Mouse (Mus musculus): ENCODE results near the gene Il16. TPM values are rescaled to one million over a fixed set of nuclear protein-coding genes. Genes with fewer than 3 reads are reported as not detected.

The Il16 gene
- polyA plus RNA-seq, 1 experiment = 0.47 TPM

GRCm38 (mm10) chr7:83737914-83738490 lies 7.5 kb downstream of the Il16 start:
- Histone ChIP-seq H3K4me3 (ENCODE audit: insufficient read depth, low read length) (no peak overlapping the region), H3K4me1 (ENCODE audit: control insufficient read depth, insufficient read depth, low read length) (peaks cover 5% of the 10 kb centered on the region), H3K27ac (ENCODE audit: insufficient read depth, low read length) (no peak overlapping the region)
- no peak for TF ChIP-seq POLR2A (IDR thresholded peaks at IDR 0.05; ENCODE audit: low read depth, low read length)
- no peak for TF ChIP-seq CTCF (IDR thresholded peaks at IDR 0.05; ENCODE audit: borderline replicate concordance, insufficient read depth, low read length)

GRCm38 (mm10) chr7:83736341-83737115 lies 9.0 kb downstream of the Il16 start:
- peaks cover 5% of the 10 kb centered on the region for H3K4me1 ChIP-seq (ENCODE audit: control insufficient read depth, insufficient read depth, low read length)
- TF ChIP-seq CTCF (IDR thresholded peaks at IDR 0.05; ENCODE audit: borderline replicate concordance, insufficient read depth, low read length) (no peak), POLR2A (IDR thresholded peaks at IDR 0.05; ENCODE audit: low read depth, low read length) (no peak)
- no peak overlapping the region for H3K4me3 ChIP-seq (ENCODE audit: insufficient read depth, low read length)
- no peak overlapping the region for H3K27ac ChIP-seq (ENCODE audit: insufficient read depth, low read length)

- H3K4me3 ChIP-seq (ENCODE audit: insufficient read depth, low read length) = no peak overlapping the region
- no peak overlapping the region for H3K27ac ChIP-seq (ENCODE audit: insufficient read depth, low read length)
- TF ChIP-seq POLR2A (IDR thresholded peaks at IDR 0.05; ENCODE audit: low read depth, low read length) (no peak), CTCF (IDR thresholded peaks at IDR 0.05; ENCODE audit: borderline replicate concordance, insufficient read depth, low read length) (no peak)
- peaks cover 5% of the 10 kb centered on the region for H3K4me1 ChIP-seq (ENCODE audit: control insufficient read depth, insufficient read depth, low read length)
Measured at GRCm38 (mm10) chr7:83735108-83735781, 10.3 kb downstream of the Il16 start.

- no peak overlapping the region for H3K4me3 ChIP-seq (ENCODE audit: insufficient read depth, low read length)
- H3K27ac ChIP-seq (ENCODE audit: insufficient read depth, low read length) = no peak overlapping the region
- peaks cover 5% of the 10 kb centered on the region for H3K4me1 ChIP-seq (ENCODE audit: control insufficient read depth, insufficient read depth, low read length)
- no peak for TF ChIP-seq POLR2A (IDR thresholded peaks at IDR 0.05; ENCODE audit: low read depth, low read length)
- no peak for TF ChIP-seq CTCF (IDR thresholded peaks at IDR 0.05; ENCODE audit: borderline replicate concordance, insufficient read depth, low read length)
Measured at GRCm38 (mm10) chr7:83734671-83735082, 10.8 kb downstream of the Il16 start.

GRCm38 (mm10) chr7:83734246-83734645 lies 11.3 kb downstream of the Il16 start:
- Histone ChIP-seq H3K27ac (ENCODE audit: insufficient read depth, low read length) (no peak overlapping the region), H3K4me3 (ENCODE audit: insufficient read depth, low read length) (no peak overlapping the region), H3K4me1 (ENCODE audit: control insufficient read depth, insufficient read depth, low read length) (peaks cover 5% of the 10 kb centered on the region)
- TF ChIP-seq CTCF (IDR thresholded peaks at IDR 0.05; ENCODE audit: borderline replicate concordance, insufficient read depth, low read length) (no peak), POLR2A (IDR thresholded peaks at IDR 0.05; ENCODE audit: low read depth, low read length) (no peak)

- Histone ChIP-seq H3K4me3 (ENCODE audit: insufficient read depth, low read length) (no peak overlapping the region), H3K4me1 (ENCODE audit: control insufficient read depth, insufficient read depth, low read length) (no peaks in the 10 kb centered on the region; the same call in 1 of the 2 replicates), H3K27ac (ENCODE audit: insufficient read depth, low read length) (no peak overlapping the region)
- no peak for TF ChIP-seq CTCF (IDR thresholded peaks at IDR 0.05; ENCODE audit: borderline replicate concordance, insufficient read depth, low read length)
- no peak for TF ChIP-seq POLR2A (IDR thresholded peaks at IDR 0.05; ENCODE audit: low read depth, low read length)
Measured at GRCm38 (mm10) chr7:83732781-83733180, 12.7 kb downstream of the Il16 start.

GRCm38 (mm10) chr7:83731961-83732666 lies 13.4 kb downstream of the Il16 start:
- H3K4me3 ChIP-seq (ENCODE audit: insufficient read depth, low read length) = no peak overlapping the region
- H3K4me1 ChIP-seq (ENCODE audit: control insufficient read depth, insufficient read depth, low read length) = no peaks in the 10 kb centered on the region; the same call in 1 of the 2 replicates
- TF ChIP-seq CTCF (IDR thresholded peaks at IDR 0.05; ENCODE audit: borderline replicate concordance, insufficient read depth, low read length) = no peak
- no peak for TF ChIP-seq POLR2A (IDR thresholded peaks at IDR 0.05; ENCODE audit: low read depth, low read length)
- H3K27ac ChIP-seq (ENCODE audit: insufficient read depth, low read length) = no peak overlapping the region

GRCm38 (mm10) chr7:83731297-83731696 lies 14.2 kb downstream of the Il16 start:
- H3K27ac ChIP-seq (ENCODE audit: insufficient read depth, low read length) = no peak overlapping the region
- H3K4me3 ChIP-seq (ENCODE audit: insufficient read depth, low read length) = no peak overlapping the region
- no peaks in the 10 kb centered on the region; the same call in 1 of the 2 replicates for H3K4me1 ChIP-seq (ENCODE audit: control insufficient read depth, insufficient read depth, low read length)
- no peak for TF ChIP-seq POLR2A (IDR thresholded peaks at IDR 0.05; ENCODE audit: low read depth, low read length)
- TF ChIP-seq CTCF (IDR thresholded peaks at IDR 0.05; ENCODE audit: borderline replicate concordance, insufficient read depth, low read length) = no peak

GRCm38 (mm10) chr7:83726936-83727632 lies 18.4 kb downstream of the Il16 start:
- H3K4me3 ChIP-seq (ENCODE audit: insufficient read depth, low read length) = no peak overlapping the region
- H3K4me1 ChIP-seq (ENCODE audit: control insufficient read depth, insufficient read depth, low read length) = no peaks in the 10 kb centered on the region; the same call in 1 of the 2 replicates
- TF ChIP-seq POLR2A (IDR thresholded peaks at IDR 0.05; ENCODE audit: low read depth, low read length) (no peak), CTCF (IDR thresholded peaks at IDR 0.05; ENCODE audit: borderline replicate concordance, insufficient read depth, low read length) (no peak)
- H3K27ac ChIP-seq (ENCODE audit: insufficient read depth, low read length) = no peak overlapping the region

All from embryonic fibroblast, embryonic 13.5 days (primary cell).